Mouse (Mus musculus): ENCODE results near the gene Olfr429. TPM values are rescaled to one million over a fixed set of nuclear protein-coding genes. Genes with fewer than 3 reads are reported as not detected.
"Not testable (repeated sequence)": the region's sequence is repeated elsewhere in the genome, so short reads cannot be mapped to it uniquely, and the experiment has no call there.

Olfr429 gene
- polyA plus RNA-seq, 1 experiment from 2014 or later = not detected

DNA sequence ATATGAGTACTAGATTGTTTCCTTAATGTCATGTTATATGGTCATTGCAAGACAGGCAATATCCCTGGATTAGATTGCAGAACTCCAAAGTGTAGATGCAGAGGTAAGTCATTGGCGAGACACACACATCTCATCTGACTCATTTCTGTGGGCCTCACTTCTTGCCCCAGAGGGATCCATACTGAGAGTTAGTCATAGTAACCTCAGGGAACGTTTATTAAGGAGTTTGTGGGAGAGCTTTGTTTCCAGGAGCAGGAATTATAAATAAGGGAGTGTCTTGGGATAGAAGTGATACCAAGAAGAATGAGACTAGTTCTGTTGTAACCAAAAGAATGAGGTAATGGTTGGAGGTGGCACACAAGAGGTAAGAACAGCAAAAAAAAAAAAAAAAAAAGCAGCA is 35.2 kb upstream of the Olfr429 start, which contains the start of gene Olfr432:
TSS of gene Olfr432 (plus strand) at position 313 of the 400 bp plus-strand sequence.
- H3K4me2 ChIP-seq (ENCODE audit: low read length) = no peak within 1 kb of the TSS
- H3K9me3 ChIP-seq (ENCODE audit: control insufficient read depth, low read length) = no peaks in the 10 kb centered on the region
- H3K27ac ChIP-seq (replicated peaks in 1 of 2; ENCODE audit: control insufficient read depth in 1 of 2, insufficient read depth in 1 of 2, low read depth in 2 of 2, low read length in 2 of 2) = no peak within 1 kb of the TSS
- no peaks in the 10 kb centered on the region for H3K36me3 ChIP-seq (ENCODE audit: control insufficient read depth, insufficient read depth, low read length)
- no peak for ATAC-seq (ENCODE audit: insufficient number of reproducible peaks, insufficient read depth, low FRiP score, low read depth)
- no peak within 1 kb of the TSS for H3K9ac ChIP-seq (ENCODE audit: low read length)
- no peaks in the 10 kb centered on the region for H3K4me1 ChIP-seq (ENCODE audit: control insufficient read depth in 2 of 2, insufficient read depth in 2 of 2, low read length in 2 of 2)
- no peak within 1 kb of the TSS for H3K4me3 ChIP-seq (ENCODE audit: control insufficient read depth in 1 of 2, insufficient read depth in 1 of 2, low read depth in 1 of 2, low read length in 2 of 2)
- 52% methylated on average over 2 of the region's 2 CpGs for WGBS
- no peaks in the 10 kb centered on the region for H3K27me3 ChIP-seq (ENCODE audit: control insufficient read depth, insufficient read depth, low read length)

- not testable (repeated sequence) for H3K9ac ChIP-seq (ENCODE audit: low read length); ATAC-seq (ENCODE audit: insufficient number of reproducible peaks, insufficient read depth, low FRiP score, low read depth); H3K9me3 ChIP-seq (ENCODE audit: control insufficient read depth, low read length); H3K27ac ChIP-seq (replicated peaks in 1 of 2; ENCODE audit: control insufficient read depth in 1 of 2, insufficient read depth in 1 of 2, low read depth in 2 of 2, low read length in 2 of 2); H3K36me3 ChIP-seq (ENCODE audit: control insufficient read depth, insufficient read depth, low read length); H3K4me3 ChIP-seq (ENCODE audit: control insufficient read depth in 1 of 2, insufficient read depth in 1 of 2, low read depth in 1 of 2, low read length in 2 of 2); H3K4me2 ChIP-seq (ENCODE audit: low read length); H3K4me1 ChIP-seq (ENCODE audit: control insufficient read depth in 2 of 2, insufficient read depth in 2 of 2, low read length in 2 of 2); H3K27me3 ChIP-seq (ENCODE audit: control insufficient read depth, insufficient read depth, low read length)
- WGBS = 61% methylated on average over 3 of the region's 4 CpGs
Measured at GRCm38 (mm10) chr1:174049357-174049756, 34.8 kb upstream of the Olfr429 start.

GRCm38 (mm10) chr1:174050532-174050931 is 33.6 kb upstream of the Olfr429 start:
- Histone ChIP-seq H3K4me3 (ENCODE audit: control insufficient read depth in 1 of 2, insufficient read depth in 1 of 2, low read depth in 1 of 2, low read length in 2 of 2) (no peak overlapping the region), H3K9ac (ENCODE audit: low read length) (no peak overlapping the region), H3K27ac (replicated peaks in 1 of 2; ENCODE audit: control insufficient read depth in 1 of 2, insufficient read depth in 1 of 2, low read depth in 2 of 2, low read length in 2 of 2) (no peak overlapping the region), H3K36me3 (ENCODE audit: control insufficient read depth, insufficient read depth, low read length) (no peaks in the 10 kb centered on the region), H3K9me3 (ENCODE audit: control insufficient read depth, low read length) (no peaks in the 10 kb centered on the region), H3K27me3 (ENCODE audit: control insufficient read depth, insufficient read depth, low read length) (no peaks in the 10 kb centered on the region), H3K4me1 (ENCODE audit: control insufficient read depth in 2 of 2, insufficient read depth in 2 of 2, low read length in 2 of 2) (no peaks in the 10 kb centered on the region), H3K4me2 (ENCODE audit: low read length) (no peak overlapping the region)
- 82% methylated on average over 4 of the region's 4 CpGs for WGBS
- no peak for ATAC-seq (ENCODE audit: insufficient number of reproducible peaks, insufficient read depth, low FRiP score, low read depth)

DNA sequence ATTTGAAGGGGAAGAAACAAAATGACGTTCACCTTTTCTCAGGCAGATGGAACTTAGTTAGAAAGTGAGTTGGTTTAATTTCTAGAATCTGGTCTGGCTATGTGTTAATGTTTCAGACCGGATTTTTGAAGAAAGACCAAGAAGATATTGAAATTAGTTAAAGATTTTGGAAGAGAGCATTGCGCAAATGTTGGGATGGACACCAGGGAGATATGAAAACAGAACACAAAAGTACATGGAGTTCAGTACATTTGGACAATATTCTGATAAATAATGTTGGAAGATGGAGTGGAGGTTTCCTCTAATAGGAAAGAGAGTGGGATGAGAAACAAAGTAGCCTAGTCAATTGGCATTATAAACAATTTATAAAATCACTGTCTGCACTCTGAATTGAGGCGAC is 32.6 kb upstream of the Olfr429 start:
- WGBS = 78% methylated on average over 4 of the region's 4 CpGs
- Histone ChIP-seq H3K9ac (ENCODE audit: low read length) (no peak overlapping the region), H3K9me3 (ENCODE audit: control insufficient read depth, low read length) (no peaks in the 10 kb centered on the region), H3K4me3 (ENCODE audit: control insufficient read depth in 1 of 2, insufficient read depth in 1 of 2, low read depth in 1 of 2, low read length in 2 of 2) (no peak overlapping the region), H3K27ac (replicated peaks in 1 of 2; ENCODE audit: control insufficient read depth in 1 of 2, insufficient read depth in 1 of 2, low read depth in 2 of 2, low read length in 2 of 2) (no peak overlapping the region), H3K4me1 (ENCODE audit: control insufficient read depth in 2 of 2, insufficient read depth in 2 of 2, low read length in 2 of 2) (no peaks in the 10 kb centered on the region), H3K36me3 (ENCODE audit: control insufficient read depth, insufficient read depth, low read length) (no peaks in the 10 kb centered on the region), H3K27me3 (ENCODE audit: control insufficient read depth, insufficient read depth, low read length) (no peaks in the 10 kb centered on the region), H3K4me2 (ENCODE audit: low read length) (no peak overlapping the region)
- no peak for ATAC-seq (ENCODE audit: insufficient number of reproducible peaks, insufficient read depth, low FRiP score, low read depth)

GRCm38 (mm10) chr1:174051931-174052536 is 32.1 kb upstream of the Olfr429 start:
- H3K27ac ChIP-seq (replicated peaks in 1 of 2; ENCODE audit: control insufficient read depth in 1 of 2, insufficient read depth in 1 of 2, low read depth in 2 of 2, low read length in 2 of 2) = no peak overlapping the region
- H3K4me1 ChIP-seq (ENCODE audit: control insufficient read depth in 2 of 2, insufficient read depth in 2 of 2, low read length in 2 of 2) = no peaks in the 10 kb centered on the region
- no peak for ATAC-seq (ENCODE audit: insufficient number of reproducible peaks, insufficient read depth, low FRiP score, low read depth)
- H3K4me2 ChIP-seq (ENCODE audit: low read length) = no peak overlapping the region
- WGBS = 76% methylated on average over 5 of the region's 5 CpGs
- H3K27me3 ChIP-seq (ENCODE audit: control insufficient read depth, insufficient read depth, low read length) = no peaks in the 10 kb centered on the region
- no peaks in the 10 kb centered on the region for H3K9me3 ChIP-seq (ENCODE audit: control insufficient read depth, low read length)
- no peak overlapping the region for H3K9ac ChIP-seq (ENCODE audit: low read length)
- no peaks in the 10 kb centered on the region for H3K36me3 ChIP-seq (ENCODE audit: control insufficient read depth, insufficient read depth, low read length)
- H3K4me3 ChIP-seq (ENCODE audit: control insufficient read depth in 1 of 2, insufficient read depth in 1 of 2, low read depth in 1 of 2, low read length in 2 of 2) = no peak overlapping the region

DNA sequence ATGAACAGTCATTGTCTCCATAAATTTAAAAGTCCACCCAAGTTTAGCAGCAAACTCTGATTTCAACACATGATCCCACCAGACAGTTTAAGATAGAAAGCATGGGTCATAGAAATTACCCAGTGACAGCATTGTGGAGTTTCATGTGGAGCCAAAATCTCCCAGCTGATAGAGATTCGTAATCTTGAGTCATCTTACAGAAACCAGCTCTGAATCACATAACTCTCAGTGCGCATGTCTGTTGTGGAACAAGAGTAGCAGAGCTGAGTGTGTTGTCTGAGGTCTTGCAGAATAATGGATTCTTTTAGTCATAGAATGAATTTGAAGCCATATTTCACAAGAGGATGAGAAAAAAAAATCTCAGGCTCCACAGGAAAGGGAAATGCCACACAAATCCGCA is 31.1 kb upstream of the Olfr429 start:
- ATAC-seq (ENCODE audit: insufficient number of reproducible peaks, insufficient read depth, low FRiP score, low read depth) = no peak
- H3K36me3 ChIP-seq (ENCODE audit: control insufficient read depth, insufficient read depth, low read length) = no peaks in the 10 kb centered on the region
- no peak overlapping the region for H3K27ac ChIP-seq (replicated peaks in 1 of 2; ENCODE audit: control insufficient read depth in 1 of 2, insufficient read depth in 1 of 2, low read depth in 2 of 2, low read length in 2 of 2)
- H3K27me3 ChIP-seq (ENCODE audit: control insufficient read depth, insufficient read depth, low read length) = no peaks in the 10 kb centered on the region
- H3K4me2 ChIP-seq (ENCODE audit: low read length) = no peak overlapping the region
- H3K9ac ChIP-seq (ENCODE audit: low read length) = no peak overlapping the region
- 72% methylated on average over 3 of the region's 3 CpGs for WGBS
- no peak overlapping the region for H3K4me3 ChIP-seq (ENCODE audit: control insufficient read depth in 1 of 2, insufficient read depth in 1 of 2, low read depth in 1 of 2, low read length in 2 of 2)
- no peaks in the 10 kb centered on the region for H3K4me1 ChIP-seq (ENCODE audit: control insufficient read depth in 2 of 2, insufficient read depth in 2 of 2, low read length in 2 of 2)
- no peaks in the 10 kb centered on the region for H3K9me3 ChIP-seq (ENCODE audit: control insufficient read depth, low read length)

- Histone ChIP-seq H3K36me3 (ENCODE audit: control insufficient read depth, insufficient read depth, low read length) (no peaks in the 10 kb centered on the region), H3K27me3 (ENCODE audit: control insufficient read depth, insufficient read depth, low read length) (no peaks in the 10 kb centered on the region), H3K9ac (ENCODE audit: low read length) (no peak overlapping the region), H3K4me3 (ENCODE audit: control insufficient read depth in 1 of 2, insufficient read depth in 1 of 2, low read depth in 1 of 2, low read length in 2 of 2) (no peak overlapping the region), H3K9me3 (ENCODE audit: control insufficient read depth, low read length) (no peaks in the 10 kb centered on the region), H3K27ac (replicated peaks in 1 of 2; ENCODE audit: control insufficient read depth in 1 of 2, insufficient read depth in 1 of 2, low read depth in 2 of 2, low read length in 2 of 2) (no peak overlapping the region), H3K4me1 (ENCODE audit: control insufficient read depth in 2 of 2, insufficient read depth in 2 of 2, low read length in 2 of 2) (no peaks in the 10 kb centered on the region), H3K4me2 (ENCODE audit: low read length) (no peak overlapping the region)
- ATAC-seq (ENCODE audit: insufficient number of reproducible peaks, insufficient read depth, low FRiP score, low read depth) = no peak
- 69% methylated on average over 2 of the region's 2 CpGs for WGBS
Measured at GRCm38 (mm10) chr1:174055248-174055647, 28.9 kb upstream of the Olfr429 start.

- ATAC-seq (ENCODE audit: insufficient number of reproducible peaks, insufficient read depth, low FRiP score, low read depth) = no peak
- H3K27me3 ChIP-seq (ENCODE audit: control insufficient read depth, insufficient read depth, low read length) = no peaks in the 10 kb centered on the region
- no peaks in the 10 kb centered on the region for H3K4me1 ChIP-seq (ENCODE audit: control insufficient read depth in 2 of 2, insufficient read depth in 2 of 2, low read length in 2 of 2)
- no peak within 1 kb of the TSS for H3K27ac ChIP-seq (replicated peaks in 1 of 2; ENCODE audit: control insufficient read depth in 1 of 2, insufficient read depth in 1 of 2, low read depth in 2 of 2, low read length in 2 of 2)
- no peak within 1 kb of the TSS for H3K9ac ChIP-seq (ENCODE audit: low read length)
- no peaks in the 10 kb centered on the region for H3K9me3 ChIP-seq (ENCODE audit: control insufficient read depth, low read length)
- WGBS = 81% methylated on average over 3 of the region's 3 CpGs
- H3K36me3 ChIP-seq (ENCODE audit: control insufficient read depth, insufficient read depth, low read length) = no peaks in the 10 kb centered on the region
- H3K4me3 ChIP-seq (ENCODE audit: control insufficient read depth in 1 of 2, insufficient read depth in 1 of 2, low read depth in 1 of 2, low read length in 2 of 2) = no peak within 1 kb of the TSS
- H3K4me2 ChIP-seq (ENCODE audit: low read length) = no peak within 1 kb of the TSS
Measured at GRCm38 (mm10) chr1:174066305-174066704, 17.8 kb upstream of the Olfr429 start, which contains the start of gene Olfr430. Gene Olfr430, plus strand, starts transcription at chr1:174066605.

Measured in heart, embryonic 14.5 days (tissue).